Mouse (Mus musculus): Measurements from ENCODE around the gene Lsm2. TPM values are rescaled to one million over a fixed set of nuclear protein-coding genes. Genes with fewer than 3 reads are reported as not detected.
A peak's percentile ranks its signal among the peaks of the same experiment; 100 is the strongest.

The Lsm2 gene
- total RNA-seq (2014; rRNA removed) (29.1 and 38.9 TPM in 2 replicates), polyA plus RNA-seq (2015; fragmentation: Nextera tagmentation; extraction: Ambion mirVana) (111 and 120 TPM in 2 replicates)

DNA sequence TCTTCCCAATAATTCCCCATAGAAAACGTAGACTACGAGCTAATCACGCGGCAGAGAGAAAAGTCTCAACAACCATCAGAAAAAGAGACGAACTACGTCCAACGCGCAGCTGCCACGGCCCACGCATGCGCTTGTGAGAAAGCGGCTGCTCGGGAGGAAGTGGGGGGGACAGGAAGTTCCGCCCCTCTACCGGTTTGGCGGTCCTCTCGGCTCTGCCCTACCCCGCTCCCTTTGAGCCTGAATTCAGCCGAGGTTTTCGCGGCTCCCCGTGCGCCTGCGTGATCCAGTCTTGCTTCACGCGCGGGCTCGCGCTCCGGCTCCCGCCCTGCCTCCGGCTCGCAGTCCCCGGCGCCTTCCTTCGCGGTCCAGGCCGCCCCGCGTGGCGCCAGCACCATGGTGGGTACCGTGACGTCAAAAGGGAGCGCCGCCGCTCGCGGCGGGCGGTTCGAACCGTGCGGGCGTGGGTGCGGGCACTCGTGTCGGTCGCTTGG, at the start of gene Lsm2:
TSS of gene Lsm2 (plus strand) at position 173 of the 491 bp plus-strand sequence.
- Histone ChIP-seq H3K27me3 (ENCODE audit: insufficient read depth, low read length) (no peaks in the 10 kb centered on the region), H3K36me3 (ENCODE audit: insufficient read depth) (peaks cover 16% of the 10 kb centered on the region), H3K9me3 (ENCODE audit: low read length) (no peaks in the 10 kb centered on the region), H3K9ac (peak within 1 kb of the TSS; percentile 73), H3K27ac (ENCODE audit: low read depth, low read length) (peak within 1 kb of the TSS; percentile 97), H3K4me2 (ENCODE audit: low read depth) (peak within 1 kb of the TSS; percentile 91), H3K4me3 (ENCODE audit: low read depth, low read length) (peak within 1 kb of the TSS; percentile 94), H3K4me1 (ENCODE audit: insufficient read depth) (peaks cover 6% of the 10 kb centered on the region)
- TF ChIP-seq CTCF (IDR thresholded peaks at IDR 0.05; ENCODE audit: low read depth) = peak; percentile 21; the same call in 1 of the 2 replicates
- ATAC-seq (peak; percentile 99), DNase-seq (peak; percentile 96)
- under 1% methylated on average over 57 of the region's 58 CpGs for WGBS

DNA sequence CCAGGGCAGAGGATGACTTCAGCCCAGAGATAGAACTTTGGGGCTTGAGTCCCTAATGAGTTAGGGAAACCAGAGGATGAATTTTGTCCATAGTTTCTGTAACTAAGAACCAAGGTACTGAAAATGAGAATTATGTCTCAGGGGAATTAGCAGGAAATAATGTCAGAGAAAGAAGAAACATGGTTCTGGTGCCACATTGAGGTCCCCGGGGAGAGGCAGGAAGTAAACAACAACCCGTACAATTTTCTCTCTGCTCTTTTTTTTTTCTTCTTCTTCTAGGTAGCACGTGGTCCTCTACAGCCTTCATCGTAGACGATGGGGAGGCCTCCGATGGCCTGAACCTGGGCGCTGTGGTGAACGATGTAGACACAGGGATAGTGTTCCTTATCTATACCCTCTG, 49.4 kb upstream of the Lsm2 start:
- no peak for TF ChIP-seq CTCF (IDR thresholded peaks at IDR 0.05; ENCODE audit: low read depth)

DNA sequence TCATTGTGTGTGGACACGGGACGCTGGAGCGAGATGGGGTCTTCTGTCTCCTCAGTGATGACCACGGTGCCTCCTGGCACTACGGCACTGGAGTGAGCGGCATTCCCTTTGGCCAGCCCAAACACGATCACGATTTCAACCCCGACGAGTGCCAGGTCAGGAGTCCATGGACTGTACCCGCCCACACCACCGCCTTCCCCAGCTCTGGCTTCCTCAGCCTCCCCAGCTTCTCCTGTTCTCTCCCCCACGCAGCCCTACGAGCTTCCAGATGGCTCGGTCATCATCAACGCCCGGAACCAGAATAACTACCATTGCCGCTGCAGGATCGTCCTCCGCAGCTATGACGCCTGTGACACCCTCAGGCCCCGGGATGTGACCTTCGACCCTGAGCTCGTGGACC, 47.6 kb upstream of the Lsm2 start:
- no peak for DNase-seq
- H3K9me3 ChIP-seq (ENCODE audit: low read length) = no peaks in the 10 kb centered on the region
- ATAC-seq = no peak
- TF ChIP-seq CTCF (IDR thresholded peaks at IDR 0.05; ENCODE audit: low read depth) = no peak
- no peak overlapping the region for H3K4me2 ChIP-seq (ENCODE audit: low read depth)
- H3K27ac ChIP-seq (ENCODE audit: low read depth, low read length) = no peak overlapping the region
- H3K36me3 ChIP-seq (ENCODE audit: insufficient read depth) = peaks cover 20% of the 10 kb centered on the region
- no peak overlapping the region for H3K4me3 ChIP-seq (ENCODE audit: low read depth, low read length)
- H3K4me1 ChIP-seq (ENCODE audit: insufficient read depth) = peaks cover 7% of the 10 kb centered on the region
- H3K27me3 ChIP-seq (ENCODE audit: insufficient read depth, low read length) = no peaks in the 10 kb centered on the region
- no peak overlapping the region for H3K9ac ChIP-seq
- 75% methylated on average over 24 of the region's 24 CpGs for WGBS

More for the DNA sequence above, 49.4 kb upstream of the Lsm2 start:
- 91% methylated on average over 8 of the region's 8 CpGs for WGBS
- Histone ChIP-seq H3K4me3 (ENCODE audit: low read depth, low read length) (peak overlapping the region; percentile 87), H3K27me3 (ENCODE audit: insufficient read depth, low read length) (no peaks in the 10 kb centered on the region), H3K9me3 (ENCODE audit: low read length) (no peaks in the 10 kb centered on the region), H3K36me3 (ENCODE audit: insufficient read depth) (peaks cover 20% of the 10 kb centered on the region), H3K4me1 (ENCODE audit: insufficient read depth) (peaks cover 7% of the 10 kb centered on the region), H3K4me2 (ENCODE audit: low read depth) (peak overlapping the region; percentile 99), H3K27ac (ENCODE audit: low read depth, low read length) (no peak overlapping the region), H3K9ac (peak overlapping the region; percentile 88)
- no peak for ATAC-seq
- DNase-seq = no peak

DNA sequence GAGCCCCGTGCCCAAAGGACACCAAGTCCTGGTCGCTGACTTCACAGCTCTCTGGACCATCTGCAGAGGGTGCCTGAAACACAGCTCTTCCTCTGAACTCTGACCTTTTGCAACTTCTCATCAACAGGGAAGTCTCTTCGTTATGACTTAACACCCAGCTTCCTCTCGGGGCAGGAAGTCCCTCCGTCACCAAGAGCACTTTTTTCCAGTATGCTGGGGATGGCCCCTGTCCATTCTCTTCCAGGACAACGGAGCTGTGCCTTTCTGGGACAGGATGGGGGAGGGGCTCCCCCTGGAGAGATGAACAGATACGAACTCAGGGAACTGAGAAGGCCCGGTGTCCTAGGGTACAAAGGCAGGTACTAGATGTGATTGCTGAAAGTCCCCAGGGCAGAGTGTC, 46.8 kb upstream of the Lsm2 start:
- TF ChIP-seq CTCF (IDR thresholded peaks at IDR 0.05; ENCODE audit: low read depth) = no peak
- H3K9ac ChIP-seq = no peak overlapping the region
- WGBS = 59% methylated on average over 8 of the region's 8 CpGs
- no peak overlapping the region for H3K4me3 ChIP-seq (ENCODE audit: low read depth, low read length)
- no peak for ATAC-seq
- no peaks in the 10 kb centered on the region for H3K27me3 ChIP-seq (ENCODE audit: insufficient read depth, low read length)
- no peaks in the 10 kb centered on the region for H3K9me3 ChIP-seq (ENCODE audit: low read length)
- H3K4me1 ChIP-seq (ENCODE audit: insufficient read depth) = peaks cover 7% of the 10 kb centered on the region
- no peak overlapping the region for H3K4me2 ChIP-seq (ENCODE audit: low read depth)
- peaks cover 20% of the 10 kb centered on the region for H3K36me3 ChIP-seq (ENCODE audit: insufficient read depth)
- H3K27ac ChIP-seq (ENCODE audit: low read depth, low read length) = no peak overlapping the region
- no peak for DNase-seq

DNA sequence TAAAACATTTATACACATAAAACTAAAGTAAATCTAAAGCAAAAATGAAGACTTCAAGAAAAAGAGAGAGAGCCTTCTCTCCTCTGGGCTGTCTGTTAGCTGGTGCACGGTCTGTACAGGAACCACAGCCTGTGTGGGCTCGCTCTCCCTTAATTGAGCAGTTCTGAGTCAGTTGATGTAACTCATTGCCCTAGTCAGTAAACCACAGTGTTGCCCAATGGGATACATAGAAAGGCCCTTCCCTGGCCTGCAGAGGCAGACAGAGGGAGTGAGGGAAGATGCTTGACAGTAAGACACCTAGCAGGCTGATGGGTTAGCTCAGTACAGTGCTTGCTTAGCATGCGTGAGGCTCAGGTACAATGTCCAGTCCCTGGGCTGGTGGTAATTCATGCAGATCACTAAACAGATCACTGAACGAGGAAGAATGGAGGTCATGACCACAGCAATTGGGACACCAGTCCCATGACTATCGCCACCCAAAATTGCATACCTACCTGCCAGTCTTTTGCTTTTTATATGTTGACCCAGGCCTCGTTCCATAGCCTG, 43.6 kb upstream of the Lsm2 start:
- DNase-seq (no peak), ATAC-seq (no peak)
- WGBS = 85% methylated on average over 6 of the region's 6 CpGs
- Histone ChIP-seq H3K4me3 (ENCODE audit: low read depth, low read length) (no peak overlapping the region), H3K4me2 (ENCODE audit: low read depth) (no peak overlapping the region), H3K9ac (no peak overlapping the region), H3K9me3 (ENCODE audit: low read length) (no peaks in the 10 kb centered on the region), H3K4me1 (ENCODE audit: insufficient read depth) (no peaks in the 10 kb centered on the region), H3K36me3 (ENCODE audit: insufficient read depth) (peaks cover 20% of the 10 kb centered on the region), H3K27ac (ENCODE audit: low read depth, low read length) (no peak overlapping the region), H3K27me3 (ENCODE audit: insufficient read depth, low read length) (no peaks in the 10 kb centered on the region)
- TF ChIP-seq CTCF (IDR thresholded peaks at IDR 0.05; ENCODE audit: low read depth) = no peak

DNA sequence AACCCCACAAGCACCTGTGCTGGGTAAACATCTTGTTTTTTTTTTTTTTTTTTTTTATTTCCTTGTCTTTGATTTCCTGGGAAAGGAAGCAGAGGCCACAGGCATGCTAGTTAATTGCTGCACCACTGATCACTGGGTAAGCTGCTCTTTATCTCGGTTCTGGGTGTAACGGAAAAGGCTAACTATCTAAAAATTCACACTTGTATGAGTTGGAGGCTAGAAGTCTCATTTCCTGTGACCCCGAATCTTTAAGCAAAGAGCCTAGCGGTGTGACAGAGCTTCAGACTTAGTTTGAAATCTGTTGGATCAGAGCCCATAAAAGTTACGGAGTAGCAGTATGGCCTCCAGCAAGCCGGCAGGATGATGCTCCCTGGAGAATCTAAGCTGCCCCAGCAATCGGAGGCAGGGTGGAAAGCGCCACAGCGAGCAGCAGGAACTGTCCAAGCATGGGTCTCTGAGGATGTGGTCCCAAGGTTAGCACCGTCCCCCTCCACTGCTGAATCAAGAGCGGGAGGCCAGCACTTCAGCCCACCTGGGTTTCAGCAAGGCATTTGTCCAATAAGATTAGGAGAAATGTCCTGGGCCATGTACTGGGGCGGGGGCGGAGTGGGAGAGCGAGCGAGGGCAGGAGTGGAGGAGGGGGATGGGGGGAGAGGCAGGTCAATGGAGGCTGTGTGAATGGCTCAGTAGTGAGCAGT, 40.2 kb upstream of the Lsm2 start:
- TF ChIP-seq CTCF (IDR thresholded peaks at IDR 0.05; ENCODE audit: low read depth) = no peak
- Histone ChIP-seq H3K4me2 (ENCODE audit: low read depth) (peak overlapping the region; percentile 30; the same call in 1 of the 2 replicates), H3K4me1 (ENCODE audit: insufficient read depth) (no peaks in the 10 kb centered on the region), H3K27ac (ENCODE audit: low read depth, low read length) (no peak overlapping the region), H3K9me3 (ENCODE audit: low read length) (no peaks in the 10 kb centered on the region), H3K9ac (no peak overlapping the region), H3K4me3 (ENCODE audit: low read depth, low read length) (0 out of 2 replicates have a peak overlapping the region, but pooled peaks have one; percentile 1), H3K36me3 (ENCODE audit: insufficient read depth) (no peaks in the 10 kb centered on the region), H3K27me3 (ENCODE audit: insufficient read depth, low read length) (no peaks in the 10 kb centered on the region)
- ATAC-seq = no peak
- DNase-seq = no peak
- WGBS = 5% methylated on average over 15 of the region's 15 CpGs

Data from forebrain, postnatal 0 days (tissue).